Mouse (Mus musculus) heart, adult 2 months (tissue): ENCODE data around the gene Eya4.

Experiments used
- CTCF ChIP-seq: fragments of 200-600 bp; IDR thresholded peaks from 2 replicates; pipeline ENCODE4 v1.8.1; 2022; ENCODE audit warnings: antibody characterized with exemption, mild to moderate bottlenecking, moderate library complexity
- EP300 ChIP-seq: fragments of 200-500 bp; IDR thresholded peaks from 2 replicates; pipeline ENCODE4 v1.6.1; 2011; ENCODE audit warnings: low read depth, low read length, control low read depth; ENCODE audit not compliant: insufficient read depth
- POLR2A ChIP-seq: fragments of 200-500 bp; IDR thresholded peaks from 2 replicates; pipeline ENCODE4 v1.6.1; 2011; ENCODE audit warnings: mild to moderate bottlenecking, low read depth, low read length, control low read depth; ENCODE audit not compliant: insufficient read depth

- TF ChIP-seq CTCF (no peak), POLR2A (no peak), EP300 (no peak)
Observed at GRCm38 (mm10) chr10:23277371-23277770, 73.2 kb downstream of the Eya4 start.
